Mouse (Mus musculus): ENCODE measurements around the gene Clnk.

DNA sequence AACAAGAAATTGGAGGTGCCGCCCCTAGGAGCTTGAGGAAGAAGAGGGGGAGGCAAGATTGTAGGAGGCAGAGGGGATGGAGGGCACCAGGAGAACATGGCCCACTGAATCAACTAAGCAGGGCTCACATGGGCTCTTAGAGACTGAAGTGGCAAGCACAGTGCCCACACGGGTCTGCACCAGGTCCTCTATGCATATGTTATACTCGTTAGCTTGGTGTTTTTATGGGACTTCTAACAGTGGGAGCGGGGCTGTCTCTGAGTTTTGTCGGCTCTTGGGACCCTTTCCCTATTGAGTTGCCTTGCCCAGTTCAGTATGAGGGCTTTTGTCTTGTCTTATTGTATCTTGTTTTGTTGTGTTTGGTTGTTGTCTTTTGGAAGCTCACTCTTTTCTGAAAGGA, 50.0 kb downstream of the Clnk start:
- no peak for TF ChIP-seq CTCF (IDR thresholded peaks at IDR 0.05; ENCODE audit: insufficient read depth, low read length)
- no peak for TF ChIP-seq POLR2A (IDR thresholded peaks at IDR 0.05; ENCODE audit: borderline replicate concordance, extremely low read depth, low read depth, low read length)
